Mouse (Mus musculus): Measurements from ENCODE around the gene Mptx1.
"Not testable (repeated sequence)": the region's sequence is repeated elsewhere in the genome, so short reads cannot be mapped to it uniquely, and the experiment has no call there.

Gene Mptx1

GRCm38 (mm10) chr1:174330218-174330617, at the start of gene Mptx1:
Mptx1 (plus strand) TSS chr1:174330518.
- no peak for DNase-seq

- DNase-seq: no peak
Observed at GRCm38 (mm10) chr1:174303162-174303561, 27.2 kb upstream of the Mptx1 start.

DNA sequence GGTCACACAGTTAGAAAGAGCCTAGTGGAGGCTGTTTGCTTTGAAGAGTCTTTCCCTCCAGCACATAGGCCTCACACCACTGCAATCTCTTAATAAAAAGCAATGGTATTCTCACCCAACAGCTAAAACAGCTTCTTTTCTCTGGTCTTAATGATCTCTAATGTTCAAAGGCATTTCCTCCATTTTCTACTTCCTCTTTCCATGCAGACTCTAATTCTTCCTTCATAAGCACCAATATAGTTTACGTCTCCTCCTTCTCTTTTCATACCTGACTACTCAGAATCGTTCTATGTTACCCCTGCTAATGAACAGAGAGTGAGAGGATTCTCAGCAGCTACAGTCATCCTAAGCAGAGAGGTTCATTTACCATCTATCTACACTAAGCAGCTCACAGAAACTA, 13.0 kb upstream of the Mptx1 start:
- no peak for DNase-seq

DNA sequence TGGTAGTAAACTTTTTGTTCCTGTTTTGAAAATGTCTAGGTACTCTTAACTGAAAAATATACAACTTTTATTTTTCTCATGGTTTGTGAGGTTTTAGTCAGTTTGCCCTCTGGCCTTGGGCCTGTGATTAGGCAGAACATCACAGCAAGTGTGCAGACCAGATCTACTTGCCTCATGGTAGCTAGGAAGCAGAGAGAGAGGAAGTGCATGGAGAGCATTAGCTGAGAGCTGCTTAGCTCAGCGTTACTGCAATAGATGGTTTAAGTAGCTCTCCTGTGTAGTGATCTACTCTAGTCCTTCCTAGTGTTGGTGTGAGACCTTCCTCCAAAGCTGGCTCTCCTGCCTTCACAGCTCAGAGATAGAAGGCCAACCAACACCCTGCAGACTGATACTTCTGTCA, 23.3 kb downstream of the Mptx1 start:
- DNase-seq: not testable (repeated sequence)

- no peak for DNase-seq
Observed at GRCm38 (mm10) chr1:174354640-174355039, 24.3 kb downstream of the Mptx1 start.

DNA sequence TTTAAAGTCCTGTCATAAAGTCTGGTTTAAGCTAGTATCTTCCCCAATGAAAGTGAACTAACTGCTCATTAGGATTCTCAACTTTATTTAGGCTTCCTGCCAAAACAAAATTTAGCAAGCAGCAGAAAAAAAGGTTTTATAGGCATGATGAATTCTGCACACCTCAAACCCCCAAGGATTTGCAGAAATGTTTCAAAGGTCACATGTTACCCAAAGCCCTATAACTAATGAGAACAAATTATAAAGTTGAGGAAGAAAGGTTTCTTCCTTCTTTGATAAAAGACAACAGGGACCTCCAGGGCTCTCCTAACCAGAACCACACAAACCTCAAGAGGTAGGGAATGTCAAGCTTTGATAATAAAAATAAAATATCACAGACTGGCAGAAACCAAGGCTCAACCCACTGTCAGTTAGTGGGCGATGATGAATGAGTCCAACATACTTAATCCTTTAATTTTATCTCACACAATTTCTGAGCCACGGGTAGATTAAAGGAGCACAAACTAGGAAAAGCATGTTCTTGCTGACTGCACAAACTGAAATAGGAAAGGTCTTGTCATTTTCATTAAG, 34.6 kb downstream of the Mptx1 start, which contains the start of gene Olfr417:
Gene Olfr417, plus strand, starts transcription at position 241 of the 570 bp plus-strand sequence.
- DNase-seq: no peak

DNA sequence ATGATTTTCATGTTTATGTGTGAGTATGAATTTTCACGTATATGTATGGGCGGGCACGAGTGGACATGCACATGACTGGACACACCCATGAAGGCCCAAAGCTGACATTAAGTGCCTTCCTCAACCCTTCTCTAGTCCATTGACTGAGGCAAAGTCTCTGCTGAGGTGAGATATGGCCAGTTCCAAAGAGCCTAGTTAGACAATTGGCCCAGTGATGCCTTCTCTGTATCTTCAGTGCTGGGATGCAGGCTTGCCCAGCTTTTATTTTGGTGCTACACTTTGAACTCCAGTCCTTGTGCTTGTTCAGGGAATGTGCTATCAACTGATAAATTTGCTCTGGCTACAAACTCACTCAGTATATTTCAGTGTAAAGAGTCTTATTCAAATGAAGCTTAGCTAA, 43.5 kb downstream of the Mptx1 start:
- DNase-seq: no peak

Data from lung, postnatal 14 days (tissue).